Mouse (Mus musculus) layer of hippocampus, adult 11-12 months (tissue): ENCODE results near the gene Phf19.

ENCODE experiments used
- DNase-seq: peaks from one replicate; pipeline ENCODE4 v3.0.0; 2022; ENCODE audit warnings: low spot score

The Phf19 gene

DNA sequence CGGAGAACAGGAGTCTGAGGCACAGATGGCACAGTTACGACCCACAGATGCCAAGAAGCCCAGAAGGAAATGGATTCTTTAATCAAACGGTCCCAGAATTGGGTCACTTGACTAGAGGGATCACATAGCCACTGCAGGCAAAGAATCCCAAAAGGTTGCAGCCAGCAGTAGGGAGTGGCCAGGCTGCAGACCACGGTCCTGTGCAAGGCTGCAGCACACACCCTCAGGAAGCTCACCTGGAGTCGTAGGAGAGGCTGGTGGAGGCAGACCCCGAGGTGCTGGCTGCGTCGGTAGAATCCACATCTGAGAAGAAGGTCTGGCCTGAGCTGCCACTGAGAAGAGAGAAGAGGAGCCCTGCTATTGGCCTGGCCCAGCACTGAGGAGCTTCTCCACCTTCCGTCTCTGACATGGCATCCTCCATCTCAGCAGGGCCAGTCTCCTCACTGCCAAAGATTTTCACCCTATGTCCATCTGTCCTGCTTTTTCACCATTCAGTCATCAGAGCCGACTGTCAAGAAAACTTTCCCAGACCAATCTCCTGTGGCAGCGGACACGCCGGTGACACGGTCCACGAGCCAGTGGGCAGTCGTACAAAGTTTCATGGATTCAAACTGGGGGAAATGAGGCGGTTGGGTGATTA is 16.9 kb downstream of the Phf19 start:
- DNase-seq = no peak

DNA sequence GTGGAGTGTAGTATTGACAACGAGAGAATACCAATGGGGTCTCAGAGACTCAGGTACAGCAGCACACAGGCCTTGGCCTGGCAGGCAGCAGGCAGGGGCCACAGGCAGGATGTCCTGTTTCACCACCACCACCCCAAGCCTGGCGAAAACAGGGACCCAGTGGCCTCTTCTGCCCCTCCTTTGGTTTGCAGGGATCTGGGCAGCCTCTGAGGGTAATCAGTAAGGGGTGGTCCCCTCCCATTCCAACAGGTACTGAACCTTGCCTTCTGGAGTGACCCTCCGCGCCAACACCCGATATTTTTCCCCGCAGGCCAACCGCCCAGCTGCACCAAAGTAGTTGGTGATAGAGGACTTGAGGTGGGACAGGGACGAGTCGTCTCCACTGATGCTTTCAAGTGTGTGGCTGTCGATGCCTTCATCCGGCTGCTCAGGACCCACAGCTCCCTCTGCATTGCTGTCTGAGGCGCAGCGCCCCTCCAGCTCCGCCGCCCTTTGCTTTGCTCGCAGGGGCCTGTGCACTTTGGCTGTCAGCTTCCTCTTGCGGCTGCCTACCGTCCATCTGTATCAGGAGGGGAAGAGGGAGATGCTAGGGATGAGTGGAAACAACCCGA is 18.2 kb downstream of the Phf19 start:
- no peak for DNase-seq

DNA sequence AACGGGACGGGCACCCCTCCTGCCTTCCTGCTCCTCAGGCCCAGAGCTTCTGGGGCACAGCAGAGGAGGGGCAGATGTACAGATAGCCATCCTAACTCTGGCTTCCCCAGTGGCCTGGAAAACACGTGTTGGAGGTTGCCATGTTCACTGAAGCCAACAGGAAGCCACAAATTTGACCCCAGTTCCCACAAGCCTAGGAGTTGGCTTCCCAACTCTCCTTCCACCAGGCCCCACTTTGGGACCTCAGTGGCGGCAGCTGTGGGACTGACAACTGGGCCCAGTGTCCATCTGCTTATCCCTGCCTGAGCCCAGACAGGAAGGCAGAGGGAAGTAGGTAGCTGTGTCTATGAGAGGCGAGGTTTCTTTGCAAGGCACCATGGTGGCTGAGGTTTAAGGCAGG is 19.9 kb downstream of the Phf19 start:
- DNase-seq = no peak

DNA sequence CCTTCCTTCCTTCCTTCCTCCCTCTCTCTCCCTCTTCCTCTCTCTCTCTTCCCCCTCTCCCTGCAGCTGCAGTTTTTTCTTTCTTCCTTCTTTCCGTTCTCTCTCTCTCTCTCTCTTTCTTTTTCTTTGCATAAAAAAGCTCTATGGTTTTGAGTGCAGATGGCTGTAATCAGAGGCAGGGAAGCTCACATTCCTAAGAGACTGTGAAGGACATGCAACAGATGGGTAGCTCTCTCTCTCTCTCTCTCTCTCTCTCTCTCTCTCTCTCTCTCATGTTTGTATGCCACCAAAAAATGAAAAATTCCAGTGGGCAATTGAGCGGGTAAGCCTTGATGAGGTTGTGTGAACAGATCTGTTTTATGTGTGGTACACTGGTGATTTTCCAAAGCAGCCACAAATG is 29.6 kb downstream of the Phf19 start:
- DNase-seq = no peak

DNA sequence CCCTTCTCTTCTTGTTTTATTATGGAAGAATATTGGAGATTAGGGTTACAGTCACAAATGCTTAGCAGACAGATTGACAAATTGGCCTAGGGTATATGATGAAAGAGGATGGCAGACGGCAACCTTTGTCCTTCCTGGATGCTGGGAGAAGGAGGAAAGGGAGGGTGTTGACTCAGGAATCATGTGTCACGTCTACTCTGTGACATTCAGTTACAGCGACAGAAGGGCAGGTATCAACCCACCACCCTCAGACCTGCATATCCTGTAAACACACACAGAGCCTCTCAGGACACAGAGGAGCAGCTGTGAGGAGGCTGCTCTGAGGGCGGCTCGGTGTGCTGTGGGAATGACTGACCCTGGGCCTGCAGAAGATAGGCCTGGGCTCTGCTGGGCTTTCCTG is 30.6 kb downstream of the Phf19 start:
- DNase-seq = no peak

DNA sequence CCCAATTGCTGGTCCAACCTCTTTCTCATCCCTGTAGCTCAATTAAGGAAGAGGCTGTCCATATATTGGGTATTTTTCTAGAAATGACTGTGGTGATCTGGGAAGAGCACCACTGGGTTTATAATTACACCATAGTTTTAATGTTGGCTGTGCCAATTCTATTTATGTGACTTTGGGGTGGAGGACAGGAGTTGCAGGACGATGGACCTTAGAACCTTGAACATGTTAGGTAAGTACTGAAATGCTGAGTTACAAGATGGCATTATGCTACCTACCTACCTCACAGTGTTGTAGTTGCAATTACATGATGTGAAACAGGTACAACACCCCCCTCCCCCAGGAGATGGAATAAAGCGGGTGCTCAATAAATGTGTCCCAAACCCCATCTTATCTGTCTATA is 31.1 kb downstream of the Phf19 start:
- no peak for DNase-seq

DNA sequence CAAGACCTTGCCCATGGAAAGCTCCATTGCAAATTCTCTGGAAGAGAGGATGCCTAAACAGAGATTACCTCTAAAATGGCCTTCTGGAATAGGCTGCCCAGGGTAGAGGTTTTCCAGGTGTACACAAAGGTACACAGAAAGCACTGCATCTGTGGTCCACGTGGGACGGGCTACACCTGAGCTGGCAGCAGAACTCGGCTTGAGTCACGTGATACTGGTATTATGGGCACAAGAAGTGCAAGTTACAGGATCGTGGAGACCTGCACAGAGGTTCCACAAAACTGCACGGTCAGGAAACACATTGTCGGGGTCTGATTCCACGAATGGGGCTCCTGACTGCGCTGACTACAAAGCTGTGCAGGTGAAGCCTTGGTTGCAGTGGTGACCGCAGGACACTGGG is 33.8 kb downstream of the Phf19 start:
- DNase-seq = no peak

DNA sequence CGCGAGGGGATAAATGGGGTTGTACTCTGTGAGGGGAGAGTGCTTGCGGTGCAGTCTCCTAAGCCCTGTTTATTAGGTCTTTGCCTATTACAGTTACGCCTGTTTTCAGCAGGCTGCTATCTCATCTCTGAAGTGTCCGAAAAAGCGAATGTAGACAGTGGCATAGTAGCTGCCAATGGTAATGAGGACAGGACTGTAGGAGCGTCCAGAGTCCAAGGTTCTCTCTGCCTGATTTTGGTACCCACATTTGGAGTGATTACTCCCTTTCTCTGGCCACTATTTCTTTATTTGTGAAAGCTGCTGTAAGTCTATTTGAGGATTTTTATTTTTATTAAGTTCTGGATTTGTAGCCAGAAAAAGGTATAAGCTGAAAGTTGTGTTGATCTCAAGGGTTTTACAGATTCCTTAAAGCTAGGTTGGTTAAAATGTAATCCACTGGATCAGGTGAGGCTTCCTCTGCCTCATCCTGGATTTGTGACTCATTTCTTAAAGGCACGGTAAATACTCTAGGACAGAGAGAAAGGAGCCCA is 38.9 kb downstream of the Phf19 start, which contains the start of gene Psmd5:
Gene Psmd5 (minus strand): TSS at position 153 of the 530 bp plus-strand sequence.
- no peak for DNase-seq

DNA sequence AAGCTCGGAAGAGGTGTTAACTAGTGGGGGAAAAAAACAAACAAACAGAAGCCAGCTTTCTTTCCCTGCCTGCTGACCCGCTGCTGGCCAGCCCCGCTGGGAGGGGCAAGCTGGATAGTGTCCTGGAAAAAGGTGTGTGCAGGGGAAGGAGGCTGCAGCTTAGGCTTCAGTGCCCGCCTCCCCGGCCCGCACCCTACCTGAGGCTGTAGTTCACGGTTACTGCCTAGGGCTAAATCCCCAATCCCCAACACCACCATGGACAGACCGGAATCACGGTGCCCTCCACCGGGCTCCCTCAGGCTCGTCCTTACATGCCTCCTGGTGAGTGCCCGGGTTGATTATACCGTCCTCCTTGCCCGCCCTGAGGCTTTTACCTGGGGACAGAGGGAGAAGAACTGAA is 39.6 kb downstream of the Phf19 start, which contains the start of gene Cutal:
Gene Cutal (plus strand): TSS at position 126 of the 400 bp plus-strand sequence.
- DNase-seq = no peak

DNA sequence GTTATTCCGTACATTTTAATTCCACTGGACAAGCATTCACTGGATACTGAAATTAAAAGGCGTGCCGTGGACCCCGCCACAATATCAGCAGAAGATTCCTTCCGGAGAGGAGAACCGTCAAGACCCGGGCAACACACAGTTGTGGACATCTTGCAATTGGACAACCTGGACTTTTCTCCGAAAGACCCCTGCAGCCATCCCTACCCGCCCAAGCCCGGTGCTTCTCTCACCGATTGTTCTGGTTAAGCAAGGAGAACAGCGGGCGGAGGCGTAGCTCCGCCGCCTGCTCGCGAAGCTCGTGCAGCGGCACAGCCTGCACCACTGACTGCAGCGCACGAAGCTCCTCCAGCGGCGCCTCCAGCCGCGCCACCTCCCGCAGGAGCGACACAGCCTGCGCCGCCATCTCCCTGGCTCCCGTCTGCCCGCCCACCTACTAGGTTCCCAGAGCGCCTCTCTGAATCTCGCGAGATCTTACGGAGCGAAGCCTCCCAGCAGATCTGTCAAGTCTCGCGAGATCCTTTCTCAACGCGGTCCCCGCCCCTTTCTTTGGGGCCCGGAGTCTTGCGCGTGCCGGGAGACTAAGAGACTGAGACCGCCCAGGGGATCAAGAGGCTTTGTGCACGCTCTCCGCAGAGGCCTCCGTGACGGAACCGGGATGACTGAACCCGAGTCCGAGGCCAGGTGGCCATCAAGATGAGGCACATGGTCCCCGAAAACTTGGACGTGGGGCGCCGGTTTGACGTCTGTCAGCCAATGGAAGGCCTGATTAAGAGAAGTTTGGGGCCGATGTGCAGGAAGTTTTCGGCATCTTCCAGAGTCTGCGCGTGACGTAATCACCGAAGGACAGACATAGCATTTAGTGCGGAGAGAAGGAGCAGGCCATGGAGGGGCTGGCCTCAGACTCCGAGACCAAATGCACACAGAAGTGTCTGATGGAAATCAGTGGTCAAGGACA is 43.0 kb downstream of the Phf19 start:
- DNase-seq = peak; percentile 95

DNA sequence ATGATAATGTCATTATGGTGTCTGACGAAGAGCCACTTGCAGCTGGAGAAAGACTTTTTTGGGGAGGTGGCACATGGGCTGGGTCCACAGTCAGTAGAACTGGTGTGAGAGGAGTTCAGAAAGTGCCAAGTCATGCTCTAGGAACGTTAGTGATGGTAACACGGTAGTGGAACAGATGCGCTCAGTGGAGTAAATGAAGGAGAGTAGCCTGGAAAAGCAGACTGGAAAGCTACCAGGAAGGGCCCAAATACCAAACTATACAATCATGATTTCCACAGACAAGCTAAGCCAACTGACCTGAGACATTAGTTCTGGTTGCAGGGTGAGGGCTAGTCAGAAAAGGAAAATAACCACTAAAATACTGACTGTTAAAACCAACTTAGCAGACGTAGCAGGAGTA is 44.1 kb downstream of the Phf19 start:
- DNase-seq = no peak

DNA sequence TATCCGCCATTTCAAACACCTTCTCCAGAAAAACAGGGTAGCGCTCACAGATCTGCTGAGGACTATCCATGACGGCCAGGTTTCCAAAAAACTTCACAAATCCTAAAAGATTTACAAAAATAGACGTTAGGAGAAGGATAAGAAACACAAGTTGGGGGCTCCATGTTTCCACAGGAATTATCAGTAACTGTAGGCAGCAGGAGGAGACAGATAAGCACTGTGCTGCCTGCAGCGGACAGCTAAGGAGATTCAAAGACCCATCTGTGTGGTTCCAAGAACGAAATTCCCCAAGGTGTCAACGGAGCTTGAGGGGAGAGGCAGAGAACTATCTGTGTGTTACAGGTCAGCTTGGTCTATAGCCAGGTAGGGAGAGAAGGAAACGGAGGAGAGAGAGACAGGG is 56.1 kb downstream of the Phf19 start:
- no peak for DNase-seq

DNA sequence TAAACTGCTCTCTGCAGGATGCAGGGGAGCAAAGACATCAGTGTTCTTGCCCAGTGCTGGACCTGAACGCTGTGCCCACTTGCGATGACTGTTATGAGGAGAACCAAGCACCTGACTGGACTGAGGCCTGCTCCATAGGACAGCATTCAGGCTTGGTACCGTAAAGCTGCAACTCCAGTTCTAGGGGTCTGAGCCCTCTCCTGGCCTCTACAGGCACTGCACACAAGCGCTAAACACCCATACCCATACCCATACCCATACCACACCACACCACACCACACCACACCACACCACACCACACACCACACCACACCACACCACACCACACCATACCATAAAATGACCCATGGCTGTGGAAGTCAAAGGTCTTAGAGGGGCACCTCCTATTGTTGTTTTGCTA is 58.6 kb downstream of the Phf19 start:
- DNase-seq = no peak

DNA sequence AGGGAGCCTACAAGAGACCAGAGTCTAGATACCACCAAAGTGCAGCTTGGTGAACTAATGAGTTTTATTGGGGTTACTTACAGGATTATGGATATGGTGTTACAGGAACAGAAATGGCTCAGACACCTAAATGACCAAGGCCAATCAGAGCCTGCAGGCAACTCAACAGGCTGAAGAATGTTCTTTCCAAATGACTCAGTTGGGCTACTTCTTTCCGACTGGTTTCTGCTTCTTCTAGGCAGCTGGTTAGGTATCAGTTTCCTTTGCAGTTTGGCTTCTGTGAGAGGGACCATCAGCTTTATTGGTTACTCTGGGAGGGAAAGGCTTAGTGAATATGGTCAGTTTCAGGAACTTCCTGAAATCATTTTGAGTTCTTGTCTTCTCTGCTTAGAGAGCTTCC is 66.1 kb downstream of the Phf19 start:
- DNase-seq = no peak
